Mouse (Mus musculus): ENCODE results near the gene Olfr808. TPM values are rescaled to one million over a fixed set of nuclear protein-coding genes. Genes with fewer than 3 reads are reported as not detected.

Olfr808 gene
- polyA plus RNA-seq (2014; fragmentation: Nextera tagmentation; extraction: Ambion mirVana), result not detected in 2 replicates

GRCm38 (mm10) chr10:129765182-129765581, at the start of gene Olfr808:
TSS of gene Olfr808 (plus strand) at chr10:129765482.
- no peaks in the 10 kb centered on the region for H3K36me3 ChIP-seq (ENCODE audit: control insufficient read depth, insufficient read depth, low read length)
- no peak within 1 kb of the TSS for H3K4me2 ChIP-seq (ENCODE audit: low read length)
- H3K4me3 ChIP-seq (replicated peaks; ENCODE audit: low read depth, low read length), result no peak within 1 kb of the TSS
- H3K9me3 ChIP-seq (ENCODE audit: control insufficient read depth, low read length), result no peaks in the 10 kb centered on the region
- H3K9ac ChIP-seq (replicated peaks; ENCODE audit: low read length), result no peak within 1 kb of the TSS
- H3K27ac ChIP-seq (replicated peaks; ENCODE audit: low read depth, low read length), result no peak within 1 kb of the TSS
- no peaks in the 10 kb centered on the region for H3K27me3 ChIP-seq (ENCODE audit: control insufficient read depth, insufficient read depth, low read length)
- H3K4me1 ChIP-seq (ENCODE audit: control insufficient read depth, insufficient read depth, low read length), result no peaks in the 10 kb centered on the region
- ATAC-seq (ENCODE audit: low FRiP score, low TSS enrichment) (no peak), DNase-seq (no peak)
- 96% methylated on average over 1 of the region's 1 CpGs for WGBS

DNA sequence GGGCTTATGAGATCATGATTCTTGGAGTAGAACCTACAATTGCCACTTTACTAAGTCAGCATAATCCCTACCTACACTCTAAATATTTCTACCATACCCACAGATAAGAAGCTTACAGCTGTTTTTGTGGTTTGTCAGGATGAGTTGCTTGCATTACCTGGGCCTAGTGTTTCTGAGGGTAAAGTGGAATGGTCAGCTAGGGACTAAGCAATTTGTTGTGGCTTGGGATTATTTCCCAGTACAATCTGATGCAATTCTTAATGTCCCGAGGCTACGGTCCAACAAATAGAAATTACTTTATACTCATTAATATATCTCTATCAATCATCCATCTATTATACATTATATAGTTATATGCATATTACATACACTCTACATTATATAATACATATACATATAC, 36.0 kb upstream of the Olfr808 start, which contains the start of gene Olfr805:
Gene Olfr805 (minus strand): TSS at position 101 of the 400 bp plus-strand sequence.
- Histone ChIP-seq H3K27ac (replicated peaks; ENCODE audit: low read depth, low read length) (no peak within 1 kb of the TSS), H3K9me3 (ENCODE audit: control insufficient read depth, low read length) (no peaks in the 10 kb centered on the region), H3K36me3 (ENCODE audit: control insufficient read depth, insufficient read depth, low read length) (no peaks in the 10 kb centered on the region), H3K9ac (replicated peaks; ENCODE audit: low read length) (no peak within 1 kb of the TSS), H3K27me3 (ENCODE audit: control insufficient read depth, insufficient read depth, low read length) (no peaks in the 10 kb centered on the region), H3K4me2 (ENCODE audit: low read length) (no peak within 1 kb of the TSS), H3K4me3 (replicated peaks; ENCODE audit: low read depth, low read length) (no peak within 1 kb of the TSS), H3K4me1 (ENCODE audit: control insufficient read depth, insufficient read depth, low read length) (no peaks in the 10 kb centered on the region)
- DNase-seq, result no peak
- WGBS, result 96% methylated on average over 2 of the region's 2 CpGs
- ATAC-seq (ENCODE audit: low FRiP score, low TSS enrichment), result no peak

DNA sequence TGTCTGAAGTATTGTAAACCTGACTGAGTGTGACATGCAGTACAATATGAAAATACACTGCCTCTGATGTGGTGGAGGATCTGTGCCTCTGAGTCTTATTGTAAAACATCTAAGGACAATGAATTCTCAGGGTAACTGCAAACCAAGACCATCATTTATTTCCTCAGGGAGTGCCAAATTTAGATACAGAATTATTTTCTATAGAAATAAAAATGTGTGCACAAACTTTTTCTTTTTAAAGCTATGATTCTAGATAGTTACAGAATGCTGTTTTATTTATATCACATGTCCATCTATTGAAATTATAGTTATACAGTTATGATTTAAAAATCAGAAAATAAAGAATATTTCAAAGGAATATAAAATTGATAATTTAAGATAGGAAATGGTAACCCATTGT, 23.5 kb upstream of the Olfr808 start, which contains the start of gene Olfr806:
Gene Olfr806 (minus strand): TSS at position 101 of the 400 bp plus-strand sequence.
- Histone ChIP-seq H3K27me3 (ENCODE audit: control insufficient read depth, insufficient read depth, low read length) (no peaks in the 10 kb centered on the region), H3K4me3 (replicated peaks; ENCODE audit: low read depth, low read length) (no peak within 1 kb of the TSS), H3K4me2 (ENCODE audit: low read length) (no peak within 1 kb of the TSS), H3K4me1 (ENCODE audit: control insufficient read depth, insufficient read depth, low read length) (no peaks in the 10 kb centered on the region), H3K27ac (replicated peaks; ENCODE audit: low read depth, low read length) (no peak within 1 kb of the TSS), H3K9ac (replicated peaks; ENCODE audit: low read length) (no peak within 1 kb of the TSS), H3K36me3 (ENCODE audit: control insufficient read depth, insufficient read depth, low read length) (no peaks in the 10 kb centered on the region), H3K9me3 (ENCODE audit: control insufficient read depth, low read length) (no peaks in the 10 kb centered on the region)
- no peak for ATAC-seq (ENCODE audit: low FRiP score, low TSS enrichment)
- DNase-seq, result no peak

DNA sequence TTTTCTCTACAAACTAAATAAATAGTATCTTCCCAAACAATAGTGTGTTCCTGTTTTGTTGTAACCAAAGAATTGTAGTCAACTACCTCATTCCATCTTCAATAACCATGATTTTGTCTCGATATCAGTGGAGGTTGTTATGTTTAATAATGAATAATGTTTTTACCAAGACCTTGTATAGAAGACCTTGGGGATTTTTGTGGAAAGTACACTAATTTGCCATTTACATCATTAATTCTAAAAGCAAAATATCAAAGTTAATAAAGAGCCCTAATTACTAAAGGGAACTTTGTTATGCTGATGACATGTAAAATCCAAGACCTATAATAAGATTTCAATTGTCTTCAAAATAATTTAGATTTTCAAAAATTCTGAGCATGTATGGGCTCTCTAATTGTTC, 7.6 kb upstream of the Olfr808 start, which contains the start of gene Olfr807:
Gene Olfr807 (minus strand): TSS at position 101 of the 400 bp plus-strand sequence.
- no peak for ATAC-seq (ENCODE audit: low FRiP score, low TSS enrichment)

GRCm38 (mm10) chr10:129774338-129774737, 9.1 kb downstream of the Olfr808 start, which contains the start of gene Olfr809:
TSS of gene Olfr809 (plus strand) at chr10:129774638.
- H3K4me1 ChIP-seq (ENCODE audit: control insufficient read depth, insufficient read depth, low read length), result no peaks in the 10 kb centered on the region
- no peak for DNase-seq
- no peaks in the 10 kb centered on the region for H3K27me3 ChIP-seq (ENCODE audit: control insufficient read depth, insufficient read depth, low read length)
- no peaks in the 10 kb centered on the region for H3K9me3 ChIP-seq (ENCODE audit: control insufficient read depth, low read length)
- H3K4me2 ChIP-seq (ENCODE audit: low read length), result no peak within 1 kb of the TSS
- no peak for ATAC-seq (ENCODE audit: low FRiP score, low TSS enrichment)
- H3K27ac ChIP-seq (replicated peaks; ENCODE audit: low read depth, low read length), result no peak within 1 kb of the TSS
- no peaks in the 10 kb centered on the region for H3K36me3 ChIP-seq (ENCODE audit: control insufficient read depth, insufficient read depth, low read length)
- no peak within 1 kb of the TSS for H3K4me3 ChIP-seq (replicated peaks; ENCODE audit: low read depth, low read length)
- H3K9ac ChIP-seq (replicated peaks; ENCODE audit: low read length), result no peak within 1 kb of the TSS

More for the DNA sequence above, 7.6 kb upstream of the Olfr808 start, which contains the start of gene Olfr807:
- no peak within 1 kb of the TSS for H3K9ac ChIP-seq (replicated peaks; ENCODE audit: low read length)
- no peaks in the 10 kb centered on the region for H3K9me3 ChIP-seq (ENCODE audit: control insufficient read depth, low read length)
- H3K36me3 ChIP-seq (ENCODE audit: control insufficient read depth, insufficient read depth, low read length), result no peaks in the 10 kb centered on the region
- WGBS, result 87% methylated on average over 1 of the region's 1 CpGs
- H3K4me2 ChIP-seq (ENCODE audit: low read length), result no peak within 1 kb of the TSS
- H3K27me3 ChIP-seq (ENCODE audit: control insufficient read depth, insufficient read depth, low read length), result no peaks in the 10 kb centered on the region
- H3K4me3 ChIP-seq (replicated peaks; ENCODE audit: low read depth, low read length), result no peak within 1 kb of the TSS
- H3K27ac ChIP-seq (replicated peaks; ENCODE audit: low read depth, low read length), result no peak within 1 kb of the TSS
- DNase-seq, result no peak
- no peaks in the 10 kb centered on the region for H3K4me1 ChIP-seq (ENCODE audit: control insufficient read depth, insufficient read depth, low read length)

DNA sequence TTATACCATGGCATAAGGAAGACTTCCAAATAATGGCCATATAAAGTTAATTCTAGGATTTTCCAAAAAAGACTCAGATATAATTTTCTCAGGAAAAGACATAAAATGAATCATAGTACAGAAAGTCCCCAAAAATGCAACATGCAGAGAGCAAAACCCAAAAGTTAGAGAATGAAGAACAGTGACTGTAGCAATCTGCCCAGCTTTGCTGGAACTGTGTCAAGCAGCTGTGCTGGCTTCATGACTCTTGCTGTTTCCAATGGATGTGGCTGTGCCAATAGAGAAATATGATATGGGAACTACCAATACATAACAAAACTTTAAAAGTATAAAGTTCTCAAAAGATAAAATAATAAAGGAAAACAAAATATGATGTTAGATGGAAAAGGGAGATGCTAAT, 12.8 kb downstream of the Olfr808 start:
- Histone ChIP-seq H3K36me3 (ENCODE audit: control insufficient read depth, insufficient read depth, low read length) (no peaks in the 10 kb centered on the region), H3K4me3 (replicated peaks; ENCODE audit: low read depth, low read length) (no peak overlapping the region)

DNA sequence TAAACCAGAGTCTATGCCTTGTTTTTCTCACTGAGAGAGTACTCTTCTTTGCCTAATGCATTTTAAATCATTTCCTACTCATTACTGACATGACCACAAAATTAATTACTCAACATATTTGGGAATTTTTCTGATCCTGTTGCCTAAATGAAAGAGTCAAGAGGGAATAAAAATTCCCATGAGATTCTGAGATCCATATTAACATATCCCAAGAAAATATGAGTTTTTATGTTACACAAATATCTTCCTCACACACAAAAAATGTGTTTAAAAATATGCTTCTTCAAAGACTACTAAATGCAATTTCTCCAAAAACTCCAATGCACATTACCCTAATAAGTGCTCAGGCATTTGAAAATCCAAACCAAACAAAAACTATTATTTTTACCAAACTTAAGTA, 29.5 kb downstream of the Olfr808 start, which contains the start of gene Olfr810:
Gene Olfr810 (minus strand): TSS at position 101 of the 400 bp plus-strand sequence.
- Histone ChIP-seq H3K9ac (replicated peaks; ENCODE audit: low read length) (no peak within 1 kb of the TSS), H3K4me1 (ENCODE audit: control insufficient read depth, insufficient read depth, low read length) (no peaks in the 10 kb centered on the region), H3K27ac (replicated peaks; ENCODE audit: low read depth, low read length) (no peak within 1 kb of the TSS), H3K27me3 (ENCODE audit: control insufficient read depth, insufficient read depth, low read length) (no peaks in the 10 kb centered on the region), H3K4me2 (ENCODE audit: low read length) (no peak within 1 kb of the TSS), H3K4me3 (replicated peaks; ENCODE audit: low read depth, low read length) (no peak within 1 kb of the TSS), H3K9me3 (ENCODE audit: control insufficient read depth, low read length) (no peaks in the 10 kb centered on the region), H3K36me3 (ENCODE audit: control insufficient read depth, insufficient read depth, low read length) (no peaks in the 10 kb centered on the region)
- DNase-seq (no peak), ATAC-seq (ENCODE audit: low FRiP score, low TSS enrichment) (no peak)

More for the DNA sequence above, 12.8 kb downstream of the Olfr808 start:
- Histone ChIP-seq H3K9ac (replicated peaks; ENCODE audit: low read length) (no peak overlapping the region), H3K9me3 (ENCODE audit: control insufficient read depth, low read length) (no peaks in the 10 kb centered on the region), H3K27me3 (ENCODE audit: control insufficient read depth, insufficient read depth, low read length) (no peaks in the 10 kb centered on the region), H3K4me2 (ENCODE audit: low read length) (no peak overlapping the region), H3K27ac (replicated peaks; ENCODE audit: low read depth, low read length) (no peak overlapping the region), H3K4me1 (ENCODE audit: control insufficient read depth, insufficient read depth, low read length) (no peaks in the 10 kb centered on the region)
- ATAC-seq (ENCODE audit: low FRiP score, low TSS enrichment) (no peak), DNase-seq (no peak)

GRCm38 (mm10) chr10:129804296-129804695, 39.0 kb downstream of the Olfr808 start, which contains the start of gene Olfr811:
TSS of gene Olfr811 (minus strand) at chr10:129804396.
- Histone ChIP-seq H3K9ac (replicated peaks; ENCODE audit: low read length) (no peak within 1 kb of the TSS), H3K4me1 (ENCODE audit: control insufficient read depth, insufficient read depth, low read length) (no peaks in the 10 kb centered on the region), H3K27ac (replicated peaks; ENCODE audit: low read depth, low read length) (no peak within 1 kb of the TSS), H3K27me3 (ENCODE audit: control insufficient read depth, insufficient read depth, low read length) (no peaks in the 10 kb centered on the region), H3K4me2 (ENCODE audit: low read length) (no peak within 1 kb of the TSS), H3K36me3 (ENCODE audit: control insufficient read depth, insufficient read depth, low read length) (no peaks in the 10 kb centered on the region), H3K9me3 (ENCODE audit: control insufficient read depth, low read length) (no peaks in the 10 kb centered on the region), H3K4me3 (replicated peaks; ENCODE audit: low read depth, low read length) (no peak within 1 kb of the TSS)
- 87% methylated on average over 4 of the region's 4 CpGs for WGBS
- no peak for ATAC-seq (ENCODE audit: low FRiP score, low TSS enrichment)
- DNase-seq, result no peak

Data from midbrain, embryonic 14.5 days (tissue).